Mouse (Mus musculus) ES-Bruce4 (cell line): ENCODE data around the gene S100a1. TPM values are rescaled to one million over a fixed set of nuclear protein-coding genes. Genes with fewer than 3 reads are reported as not detected.
A peak's percentile ranks its signal among the peaks of the same experiment; 100 is the strongest.

Source experiments
- H3K27ac ChIP-seq: 2 replicates; pipeline ENCODE4 v1.5.1; 2012; ENCODE audit warnings: low read length, inconsistent platforms; ENCODE audit not compliant: insufficient read depth
- H3K27me3 ChIP-seq: 2 replicates; pipeline ENCODE4 v1.6.1; 2012; ENCODE audit warnings: mild to moderate bottlenecking, low read length, inconsistent platforms; ENCODE audit not compliant: control insufficient read depth, poor library complexity, insufficient read depth, severe bottlenecking
- H3K36me3 ChIP-seq: 2 replicates; pipeline ENCODE4 v1.6.1; 2012; ENCODE audit warnings: inconsistent platforms, mild to moderate bottlenecking, low read length, moderate library complexity; ENCODE audit not compliant: control insufficient read depth, poor library complexity, insufficient read depth, severe bottlenecking
- H3K4me1 ChIP-seq: one replicate; pipeline ENCODE4 v1.8.1; 2011; ENCODE audit warnings: low read length; ENCODE audit not compliant: control insufficient read depth, insufficient read depth
- H3K4me3 ChIP-seq: 2 replicates; pipeline ENCODE4 v1.5.1; 2011; ENCODE audit warnings: low read depth, mild to moderate bottlenecking, low read length
- H3K9ac ChIP-seq: 2 replicates; pipeline ENCODE4 v1.6.1; 2012; ENCODE audit warnings: low read depth, mild to moderate bottlenecking, inconsistent platforms; ENCODE audit not compliant: poor library complexity, severe bottlenecking
- H3K9me3 ChIP-seq: replicated peaks from 2 replicates; pipeline ENCODE4 v1.6.1; 2012; ENCODE audit warnings: mild to moderate bottlenecking, low read length, inconsistent platforms; ENCODE audit not compliant: control insufficient read depth, poor library complexity, insufficient read depth, severe bottlenecking
- CTCF ChIP-seq: IDR thresholded peaks from one replicate; pipeline ENCODE4 v1.8.1; 2011; ENCODE audit warnings: low read depth, low read length
- EP300 ChIP-seq: IDR thresholded peaks from 2 replicates; pipeline ENCODE4 v1.6.1; 2011; ENCODE audit warnings: low read depth, low read length; ENCODE audit not compliant: insufficient read depth
- POLR2A ChIP-seq: IDR thresholded peaks from one replicate; pipeline ENCODE4 v1.8.1; 2011; ENCODE audit warnings: low read length; ENCODE audit not compliant: insufficient read depth
- polyA plus RNA-seq: library from polyadenylated mRNA; stranded (reverse); fragments of >200 nt; gene quantifications from 2 replicates; pipeline ENCODE4 v1.2.4, GENCODE M21; 2011; ENCODE audit warnings: low read depth; ENCODE audit not compliant: missing spikeins, insufficient read depth, insufficient read length

Gene S100a1
- polyA plus RNA-seq, 1 experiment = 50.4 TPM

- Histone ChIP-seq H3K4me1 (no peaks in the 10 kb centered on the region), H3K36me3 (no peaks in the 10 kb centered on the region), H3K9ac (peak overlapping the region; percentile 23), H3K9me3 (no peaks in the 10 kb centered on the region), H3K27ac (no peak overlapping the region), H3K4me3 (peak overlapping the region; percentile 81), H3K27me3 (0 out of 2 replicates have a peak, but pooled peaks cover 3% of the 10 kb centered on the region)
- TF ChIP-seq POLR2A (no peak), EP300 (no peak), CTCF (no peak)
Observed at GRCm38 (mm10) chr3:90465081-90465685, 49.0 kb downstream of the S100a1 start.

- Histone ChIP-seq H3K4me3 (peak overlapping the region; percentile 81), H3K36me3 (no peaks in the 10 kb centered on the region), H3K4me1 (no peaks in the 10 kb centered on the region), H3K9ac (peak overlapping the region; percentile 23), H3K27me3 (0 out of 2 replicates have a peak, but pooled peaks cover 3% of the 10 kb centered on the region), H3K9me3 (no peaks in the 10 kb centered on the region), H3K27ac (no peak overlapping the region)
- no peak for TF ChIP-seq POLR2A
- TF ChIP-seq CTCF = no peak
- no peak for TF ChIP-seq EP300
Observed at GRCm38 (mm10) chr3:90464552-90465080, 49.6 kb downstream of the S100a1 start.

GRCm38 (mm10) chr3:90462579-90462978, 51.6 kb downstream of the S100a1 start:
- H3K36me3 ChIP-seq = no peaks in the 10 kb centered on the region
- H3K4me1 ChIP-seq = no peaks in the 10 kb centered on the region
- no peaks in the 10 kb centered on the region for H3K9me3 ChIP-seq
- H3K4me3 ChIP-seq = no peak overlapping the region
- no peak overlapping the region for H3K9ac ChIP-seq
- H3K27me3 ChIP-seq = 0 out of 2 replicates have a peak, but pooled peaks cover 3% of the 10 kb centered on the region
- TF ChIP-seq CTCF (no peak), POLR2A (no peak), EP300 (no peak)
- no peak overlapping the region for H3K27ac ChIP-seq

DNA sequence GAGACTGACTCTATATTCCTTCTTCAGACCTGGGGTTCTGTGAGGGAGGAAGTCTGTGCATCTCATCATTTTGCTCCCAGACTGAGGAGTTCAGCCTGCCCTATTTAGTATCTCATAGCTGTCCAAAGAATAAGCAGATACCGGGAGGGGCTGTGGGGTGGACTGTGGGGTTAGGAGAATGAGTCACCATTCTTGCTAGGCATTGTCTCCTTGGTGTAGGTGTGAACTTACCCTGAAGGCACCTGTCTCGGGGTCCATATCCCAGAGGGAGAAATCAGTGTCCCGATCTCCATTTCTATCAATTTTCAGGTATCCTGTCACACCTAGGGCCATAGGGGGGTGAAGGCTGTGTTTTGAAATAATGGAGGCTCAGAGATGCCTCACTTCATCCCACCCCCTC, 52.3 kb downstream of the S100a1 start:
- Histone ChIP-seq H3K4me3 (no peak overlapping the region), H3K9ac (no peak overlapping the region), H3K27me3 (0 out of 2 replicates have a peak, but pooled peaks cover 3% of the 10 kb centered on the region), H3K9me3 (no peaks in the 10 kb centered on the region), H3K4me1 (no peaks in the 10 kb centered on the region), H3K36me3 (no peaks in the 10 kb centered on the region), H3K27ac (no peak overlapping the region)
- no peak for TF ChIP-seq CTCF
- no peak for TF ChIP-seq POLR2A
- TF ChIP-seq EP300 = no peak

Other genes with a start within 250 kb of the S100a1 start
- gene Dennd4b, start 249.2 kb downstream of the S100a1 start, polyA plus RNA-seq = 12.3 and 12.8 TPM in 2 replicates
- 59.0 and 66.1 TPM in 2 replicates for gene Gatad2b, start 221.2 kb downstream of the S100a1 start, polyA plus RNA-seq
- gene Slc27a3, start 124.5 kb downstream of the S100a1 start, polyA plus RNA-seq = 11.0 and 12.5 TPM in 2 replicates
- 68.6 and 71.0 TPM in 2 replicates for gene Ints3, start 80.8 kb downstream of the S100a1 start, polyA plus RNA-seq
- 10.8 and 13.6 TPM in 2 replicates for gene Npr1, start 48.5 kb downstream of the S100a1 start, polyA plus RNA-seq
- 211 and 233 TPM in 2 replicates for gene Ilf2, start 38.3 kb downstream of the S100a1 start, polyA plus RNA-seq
- gene Snapin, start 23.4 kb downstream of the S100a1 start, polyA plus RNA-seq = 63.9 and 65.1 TPM in 2 replicates
- gene Chtop, start 4.9 kb downstream of the S100a1 start, polyA plus RNA-seq = 124 and 130 TPM in 2 replicates
- gene S100a13, start within 50 bp of the S100a1 start, polyA plus RNA-seq = 71.4 and 73.2 TPM in 2 replicates
- 0.88 and 1.9 TPM in 2 replicates for gene S100a14, start 12.5 kb upstream of the S100a1 start, polyA plus RNA-seq
- gene S100a16, start 22.9 kb upstream of the S100a1 start, polyA plus RNA-seq = 2.0 and 3.1 TPM in 2 replicates
- 1.5 and 2.5 TPM in 2 replicates for gene S100a3, start 46.2 kb upstream of the S100a1 start, polyA plus RNA-seq
- not detected in 2 replicates for gene S100a2, start 75.9 kb upstream of the S100a1 start, polyA plus RNA-seq
- gene Gm42674, start 87.5 kb upstream of the S100a1 start, polyA plus RNA-seq = 5.1 TPM in 1 of 2 replicates, not detected in the other
- gene S100a4, start 89.4 kb upstream of the S100a1 start, polyA plus RNA-seq = 11.0 and 15.5 TPM in 2 replicates
- not detected in 2 replicates for gene S100a5, start 94.1 kb upstream of the S100a1 start, polyA plus RNA-seq
- gene S100a6, start 98.5 kb upstream of the S100a1 start, polyA plus RNA-seq = 516 and 526 TPM in 2 replicates
- 0.79 TPM in 1 of 2 replicates, not detected in the other for gene S100a7a, start 139.6 kb upstream of the S100a1 start, polyA plus RNA-seq
- gene S100a8, start 154.6 kb upstream of the S100a1 start, polyA plus RNA-seq = not detected in 2 replicates
- not detected in 2 replicates for gene S100a9, start 181.3 kb upstream of the S100a1 start, polyA plus RNA-seq
- not detected in 2 replicates for gene Pglyrp4, start 212.5 kb upstream of the S100a1 start, polyA plus RNA-seq